Mouse (Mus musculus): Measurements from ENCODE around the gene Hyal2.

Hyal2 gene

GRCm38 (mm10) chr9:107612945-107613569 is 45.3 kb downstream of the Hyal2 start:
- no peak for DNase-seq (ENCODE audit: low spot score)

- no peak for DNase-seq (ENCODE audit: low spot score)
Observed at GRCm38 (mm10) chr9:107615035-107615434, 47.3 kb downstream of the Hyal2 start.

GRCm38 (mm10) chr9:107617461-107617860 is 49.7 kb downstream of the Hyal2 start:
- no peak for DNase-seq (ENCODE audit: low spot score)

GRCm38 (mm10) chr9:107618098-107618497 is 50.4 kb downstream of the Hyal2 start:
- no peak for DNase-seq (ENCODE audit: low spot score)

GRCm38 (mm10) chr9:107618778-107619545 is 51.2 kb downstream of the Hyal2 start:
- DNase-seq (ENCODE audit: low spot score) = no peak

- no peak for DNase-seq (ENCODE audit: low spot score)
Observed at GRCm38 (mm10) chr9:107619546-107619879, 51.8 kb downstream of the Hyal2 start.

- no peak for DNase-seq (ENCODE audit: low spot score)
Observed at GRCm38 (mm10) chr9:107620954-107621353, 53.2 kb downstream of the Hyal2 start.

All from testis, postnatal 14 days (tissue).